Mouse (Mus musculus): ENCODE measurements at regions not wholly inside any gene's neighbourhood (a gene's known extent, or its start where the extent isn't known, plus 50 kb on each side); places are given as distances from the start of the nearest gene placed in this dataset.

DNA sequence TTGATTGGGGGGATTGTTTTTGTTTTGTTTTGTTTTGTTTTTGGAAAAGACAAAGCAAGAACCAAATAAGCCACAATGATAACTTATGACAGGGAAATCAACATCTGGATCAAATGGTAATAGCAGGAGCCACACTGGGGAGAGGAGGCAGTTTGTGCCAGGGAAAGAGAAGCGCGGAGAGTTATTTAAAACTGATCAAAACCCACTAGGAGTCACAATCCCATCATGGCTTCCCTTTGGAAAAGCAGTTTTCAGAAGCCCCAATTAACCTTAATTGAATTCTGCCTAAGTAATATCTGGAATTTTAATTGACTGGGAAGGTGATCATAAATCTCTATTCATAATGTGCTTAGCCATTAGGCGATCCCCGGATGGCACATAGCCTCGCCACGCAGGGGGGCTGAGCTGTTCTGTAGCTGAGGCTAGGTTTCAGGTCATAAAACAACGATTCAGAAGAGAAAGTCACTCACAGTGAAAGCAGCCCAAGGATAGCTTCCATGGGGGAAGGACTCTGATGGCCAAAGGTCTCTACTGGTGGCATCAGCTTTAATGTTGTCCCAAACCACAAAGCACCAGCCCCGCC is 86.4 kb upstream of the Noct start:
- DNase-seq, result no peak

GRCm38 (mm10) chr3:51145985-51146384 is 78.3 kb upstream of the Noct start:
- peak; percentile 61 for DNase-seq

DNA sequence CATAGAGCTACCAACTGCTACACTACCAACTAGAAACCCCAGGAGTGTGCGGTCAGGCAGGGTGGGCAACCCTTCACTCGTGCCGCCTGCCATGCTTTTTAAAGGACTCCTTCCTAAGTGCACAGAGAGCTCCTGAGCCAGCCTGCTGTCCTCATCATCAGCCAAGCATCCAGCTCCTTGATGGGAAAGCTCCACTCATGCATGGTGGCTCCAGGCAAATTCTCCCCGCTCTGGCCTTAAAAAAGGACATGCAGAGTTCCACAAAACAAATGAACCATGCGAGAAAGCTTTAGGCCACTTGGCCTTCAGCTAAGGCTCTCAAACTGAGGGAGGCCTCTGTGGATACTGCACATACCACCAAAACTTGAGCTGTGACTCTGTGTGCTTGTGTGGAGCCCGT is 74.2 kb upstream of the Noct start:
- no peak for DNase-seq

DNA sequence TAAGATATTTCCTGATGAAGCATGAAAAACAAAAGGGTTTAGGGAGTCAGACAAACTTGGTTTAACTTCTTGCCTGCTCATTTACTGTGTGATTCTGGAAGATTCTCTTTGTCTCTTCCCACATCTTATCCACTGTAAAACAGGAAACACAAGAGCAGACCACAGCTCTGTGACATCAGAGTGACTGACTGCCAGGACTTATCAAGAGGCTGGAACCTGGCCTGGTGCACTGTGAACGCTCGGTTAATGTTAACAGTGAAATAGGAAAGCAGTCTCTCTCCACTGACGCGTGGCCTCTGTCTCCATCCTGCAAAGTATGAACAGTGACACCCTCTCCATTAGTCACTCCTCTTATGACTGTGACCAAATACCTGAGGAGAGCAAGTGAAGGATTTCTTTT is 73.1 kb upstream of the Noct start:
- no peak for DNase-seq

DNA sequence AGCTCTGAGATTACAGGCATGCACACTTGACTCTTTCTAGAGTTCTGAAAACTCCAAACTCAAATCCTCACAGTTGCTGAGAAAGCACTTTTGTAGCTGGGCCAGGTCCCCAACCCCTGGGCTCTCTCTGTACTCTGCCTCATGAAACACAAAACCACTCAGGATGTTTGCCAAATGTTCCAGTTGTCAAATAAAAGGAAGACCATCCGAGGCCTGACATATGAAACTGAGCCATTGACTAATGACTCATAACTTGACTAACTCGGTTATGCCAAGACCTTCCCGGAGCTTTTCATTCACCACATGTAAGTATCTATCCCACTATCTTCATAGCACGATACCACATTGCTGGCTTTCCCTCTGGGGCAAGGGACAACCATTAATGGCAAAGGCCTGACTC is 68.6 kb upstream of the Noct start:
- peak; percentile 36 for DNase-seq

DNA sequence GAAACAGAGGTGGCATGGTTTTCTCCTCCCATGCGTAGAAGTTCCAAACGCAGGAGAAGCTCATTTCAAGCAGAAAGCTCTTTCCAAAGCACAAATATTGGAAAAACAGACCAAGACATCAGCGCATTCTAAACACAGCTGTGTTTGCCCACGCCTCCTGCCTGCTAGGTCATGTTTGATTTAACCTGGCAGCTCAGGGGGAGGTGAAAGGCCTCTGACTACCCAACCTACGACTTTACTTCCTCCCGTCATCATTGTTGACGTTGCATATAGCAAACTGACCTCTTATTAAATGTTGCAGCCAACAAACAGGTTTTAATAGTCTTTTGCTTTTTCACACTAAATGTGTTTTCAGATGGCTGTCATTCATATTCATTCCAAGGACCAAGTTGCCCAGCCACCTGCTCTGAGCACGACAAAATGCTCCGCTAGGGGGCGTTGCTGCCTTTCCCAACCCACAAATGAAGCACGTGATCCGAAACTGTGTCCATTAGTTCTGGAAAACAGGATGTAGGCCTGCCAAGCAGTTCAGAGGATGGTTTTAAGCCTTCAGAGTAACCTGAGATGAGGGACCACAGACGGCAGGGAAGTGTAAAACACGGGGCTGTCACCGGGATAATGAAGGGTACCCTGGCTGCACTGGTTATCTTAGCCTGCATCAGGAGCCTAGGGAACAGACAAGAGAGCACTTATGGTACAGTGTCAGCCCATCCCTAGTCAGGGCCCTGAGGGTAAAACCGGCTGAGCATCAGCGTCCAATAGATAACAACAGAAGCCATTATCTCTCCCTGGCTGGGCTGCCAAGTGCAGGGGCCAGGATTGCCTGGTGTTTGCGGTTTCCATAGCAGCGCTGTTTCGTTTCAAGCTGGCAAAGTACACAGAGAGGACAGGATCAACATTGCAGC is 67.6 kb upstream of the Noct start:
- DNase-seq, result peak; percentile 77

DNA sequence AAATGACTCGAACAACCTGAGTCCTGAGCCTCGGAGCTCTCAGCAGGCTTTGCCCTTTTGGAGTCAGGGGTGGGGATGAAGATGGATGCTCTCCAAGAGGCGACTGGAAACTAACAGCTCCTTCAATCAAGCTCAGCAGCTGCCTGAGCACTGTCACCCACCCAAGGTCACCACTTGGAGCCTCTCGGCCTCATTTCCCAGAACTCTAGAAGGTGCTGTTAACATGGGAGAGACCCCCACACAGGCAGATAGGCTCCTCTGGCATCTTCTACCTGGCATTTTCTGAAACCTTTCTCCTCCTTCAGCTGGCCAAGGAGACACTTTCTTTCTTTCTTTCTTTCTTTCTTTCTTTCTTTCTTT is 67.0 kb upstream of the Noct start:
- no peak for DNase-seq

DNA sequence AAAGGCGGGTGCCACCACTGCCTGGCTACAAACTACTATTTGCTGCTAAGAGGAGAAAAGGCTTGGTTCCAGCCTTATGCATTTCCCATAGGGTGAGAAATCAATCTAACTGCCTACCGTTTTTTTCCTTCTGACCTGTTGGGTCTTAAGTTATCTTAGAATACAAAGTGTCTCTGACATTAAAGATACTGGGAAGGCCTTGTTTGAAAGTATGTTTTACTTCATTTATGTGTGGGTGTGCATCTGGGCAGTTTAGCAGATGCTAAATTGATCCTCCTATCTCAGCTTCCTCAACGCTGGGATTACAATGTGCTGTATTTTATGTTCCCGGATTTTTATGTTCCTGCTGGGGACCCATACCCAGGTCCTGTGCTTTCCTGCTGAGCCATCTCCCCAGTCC is 65.8 kb upstream of the Noct start:
- DNase-seq, result no peak

DNA sequence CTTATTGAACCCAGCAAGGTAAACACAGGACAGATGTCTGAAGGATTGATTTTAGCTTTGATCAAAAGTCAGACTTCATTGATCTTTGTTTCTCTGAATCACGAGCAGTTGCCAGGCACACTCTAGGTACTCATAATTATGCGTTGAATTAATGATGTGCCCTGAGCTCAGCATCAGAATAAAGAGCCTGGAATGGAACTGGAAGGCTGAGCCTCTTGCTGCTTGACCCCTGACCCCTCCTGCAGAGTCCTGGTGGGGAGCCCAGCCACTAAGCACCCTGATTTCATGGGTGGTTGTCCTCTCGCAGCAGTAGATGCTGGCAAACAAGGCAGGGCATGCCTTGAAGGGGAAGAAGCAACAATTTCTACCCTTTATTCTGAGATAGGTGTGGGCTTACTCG is 64.9 kb upstream of the Noct start:
- DNase-seq, result no peak

GRCm38 (mm10) chr3:51159881-51160280 is 64.4 kb upstream of the Noct start:
- DNase-seq, result no peak

DNA sequence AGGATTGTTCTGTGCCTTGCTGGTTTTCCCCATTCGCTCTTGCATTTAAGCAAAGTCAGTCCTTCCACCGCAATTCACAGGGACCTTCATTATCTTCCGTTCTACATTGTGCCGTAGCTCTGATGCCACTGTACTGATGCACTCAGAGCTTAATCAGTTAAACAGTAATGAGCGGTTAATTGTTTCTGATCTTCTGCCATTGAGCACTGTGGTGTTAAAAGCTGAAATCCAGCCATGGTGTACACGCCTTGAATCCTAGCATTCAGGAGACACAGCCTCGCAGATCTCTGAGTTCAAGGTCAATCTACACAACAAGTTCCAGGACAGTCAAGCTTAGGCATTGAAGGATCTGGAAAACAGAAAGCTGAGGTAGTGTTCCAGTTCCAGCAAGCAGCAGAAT is 63.6 kb upstream of the Noct start:
- DNase-seq, result no peak

GRCm38 (mm10) chr3:51169150-51169925 is 54.9 kb upstream of the Noct start:
- DNase-seq, result no peak

- DNase-seq, result peak; percentile 88
Observed at GRCm38 (mm10) chr3:51170225-51170852, 53.9 kb upstream of the Noct start.
